Mouse (Mus musculus): ENCODE results near the gene Angpt4.

The Angpt4 gene

DNA sequence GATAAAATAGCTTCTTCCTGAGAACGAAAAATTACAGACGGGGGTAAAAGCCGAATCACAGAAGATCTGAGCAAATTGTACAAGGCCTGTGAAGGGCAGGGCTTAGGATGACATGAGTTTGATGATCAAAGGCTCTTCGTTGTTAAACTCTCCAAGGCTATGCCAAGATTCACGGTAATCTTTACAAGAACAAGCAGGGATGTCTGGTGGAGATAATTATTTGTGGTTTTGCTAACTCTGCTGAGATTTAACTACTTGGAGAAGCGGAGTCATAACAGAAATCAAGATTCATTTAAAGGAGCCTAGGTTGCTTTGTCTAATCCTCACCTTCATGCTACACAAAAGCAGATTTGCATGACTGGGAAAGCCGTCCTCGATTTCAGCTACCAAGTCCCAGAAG, 75.9 kb downstream of the Angpt4 start:
- DNase-seq, result no peak

DNA sequence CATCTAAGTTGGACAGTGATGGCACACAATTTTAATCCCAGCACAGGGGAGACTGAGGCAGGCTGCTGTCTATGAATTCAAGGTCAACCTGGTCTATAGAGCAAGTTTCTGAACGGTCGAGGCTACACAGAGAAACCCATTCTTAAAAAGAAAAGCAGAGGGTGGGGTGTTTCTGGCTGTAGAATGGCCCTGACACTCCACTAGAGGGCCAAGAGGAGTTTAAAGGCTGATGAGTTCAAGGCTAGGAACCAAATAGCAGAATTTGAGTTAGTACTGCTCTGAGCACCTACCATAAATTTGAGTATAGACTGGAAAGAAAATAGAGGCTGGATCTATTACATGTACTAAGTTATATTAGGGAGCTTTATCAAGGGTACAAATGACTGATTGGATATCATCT, 78.0 kb downstream of the Angpt4 start:
- no peak for DNase-seq

DNA sequence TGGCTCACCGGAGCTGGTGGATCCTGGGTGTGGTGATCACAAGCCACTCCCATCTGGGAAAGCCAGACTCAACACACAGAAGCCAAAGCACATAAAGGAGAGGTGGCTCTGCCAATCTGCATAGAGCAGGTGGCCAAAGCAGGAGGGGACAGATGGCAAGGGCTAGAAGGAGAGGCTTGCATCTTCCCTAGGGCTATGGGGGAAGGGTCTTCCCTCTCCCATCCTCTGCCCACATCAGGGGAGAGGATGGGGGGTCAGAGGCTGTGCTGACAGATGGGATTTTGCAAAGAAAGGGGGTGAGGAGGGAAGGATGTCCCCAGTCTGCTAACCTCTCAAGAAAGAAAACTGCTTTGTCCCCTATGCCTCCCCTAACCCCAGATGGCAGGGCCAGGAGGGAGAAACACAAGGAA, 80.0 kb downstream of the Angpt4 start:
- DNase-seq, result peak; percentile 78

- DNase-seq, result no peak
These were observed 80.4 kb downstream of the Angpt4 start for GRCm38 (mm10) chr2:151991446-151991845.

DNA sequence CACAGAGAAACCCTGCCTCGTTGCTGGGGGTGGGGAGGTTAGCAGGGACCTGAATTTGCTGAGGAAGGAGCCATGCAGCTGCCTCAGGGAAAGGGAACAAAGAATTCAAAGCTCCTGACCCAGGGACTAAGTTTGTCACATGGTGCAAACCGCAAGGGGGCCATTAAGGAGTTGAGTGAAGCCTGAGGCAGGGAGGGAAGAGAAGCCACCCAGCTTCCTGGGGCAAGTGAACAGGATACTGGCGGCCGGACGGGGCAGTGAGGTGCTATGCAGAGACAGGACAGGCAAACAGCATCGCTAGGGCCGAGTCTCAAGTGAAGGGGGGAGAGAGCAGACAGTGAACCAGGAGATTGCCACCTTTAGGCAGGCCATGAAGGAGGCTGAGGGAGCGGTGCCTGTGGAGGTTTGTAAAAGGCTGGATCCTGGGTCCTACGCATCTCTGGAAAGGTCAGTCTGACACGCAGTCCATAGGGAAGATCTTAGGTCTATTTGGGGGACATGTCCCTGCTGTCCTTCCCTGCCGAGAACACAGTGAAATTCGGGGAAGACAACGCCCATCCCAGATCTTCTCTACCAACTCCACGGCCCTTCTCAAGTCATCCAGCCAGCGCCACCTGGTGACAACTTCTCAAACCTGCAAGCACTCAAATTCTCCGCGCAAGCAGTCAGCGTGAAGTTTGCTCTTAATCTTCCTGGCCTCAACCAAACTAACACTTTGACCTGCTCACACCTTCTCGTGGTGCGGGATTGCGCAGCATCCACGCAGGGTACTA, 83.5 kb downstream of the Angpt4 start:
- peak; percentile 87 for DNase-seq
